Mouse (Mus musculus) hematopoietic stem cell, adult 5-6 weeks (primary cell): Measurements from ENCODE around the gene Zfp160. TPM values are rescaled to one million over a fixed set of nuclear protein-coding genes. Genes with fewer than 3 reads are reported as not detected.
"Not testable (repeated sequence)": the region's sequence is repeated elsewhere in the genome, so short reads cannot be mapped to it uniquely, and the experiment has no call there.

Experiments
- ATAC-seq, 2 experiments: fragments of 125-278 bp in 1 of 2; replicated peaks in 1 of 2; 2 replicates each; pipeline ENCODE4 v1.8.0; 2016 to 2017; ENCODE audit warnings: inconsistent platforms in 2 of 2, mild to moderate bottlenecking in 2 of 2, moderate number of reproducible peaks in 2 of 2, low read depth in 1 of 2, moderate TSS enrichment in 1 of 2; ENCODE audit not compliant: low FRiP score in 2 of 2, poor library complexity in 2 of 2, severe bottlenecking in 2 of 2, insufficient read depth in 1 of 2, low TSS enrichment in 1 of 2
- total RNA-seq: library from RNA; stranded (forward); fragments of 172-1452, 232-1000 nt; gene quantifications from 2 replicates; pipeline ENCODE4 v1.2.3, GENCODE M21; 2017

Gene Zfp160
- total RNA-seq, result 14.4 and 34.7 TPM in 2 replicates

DNA sequence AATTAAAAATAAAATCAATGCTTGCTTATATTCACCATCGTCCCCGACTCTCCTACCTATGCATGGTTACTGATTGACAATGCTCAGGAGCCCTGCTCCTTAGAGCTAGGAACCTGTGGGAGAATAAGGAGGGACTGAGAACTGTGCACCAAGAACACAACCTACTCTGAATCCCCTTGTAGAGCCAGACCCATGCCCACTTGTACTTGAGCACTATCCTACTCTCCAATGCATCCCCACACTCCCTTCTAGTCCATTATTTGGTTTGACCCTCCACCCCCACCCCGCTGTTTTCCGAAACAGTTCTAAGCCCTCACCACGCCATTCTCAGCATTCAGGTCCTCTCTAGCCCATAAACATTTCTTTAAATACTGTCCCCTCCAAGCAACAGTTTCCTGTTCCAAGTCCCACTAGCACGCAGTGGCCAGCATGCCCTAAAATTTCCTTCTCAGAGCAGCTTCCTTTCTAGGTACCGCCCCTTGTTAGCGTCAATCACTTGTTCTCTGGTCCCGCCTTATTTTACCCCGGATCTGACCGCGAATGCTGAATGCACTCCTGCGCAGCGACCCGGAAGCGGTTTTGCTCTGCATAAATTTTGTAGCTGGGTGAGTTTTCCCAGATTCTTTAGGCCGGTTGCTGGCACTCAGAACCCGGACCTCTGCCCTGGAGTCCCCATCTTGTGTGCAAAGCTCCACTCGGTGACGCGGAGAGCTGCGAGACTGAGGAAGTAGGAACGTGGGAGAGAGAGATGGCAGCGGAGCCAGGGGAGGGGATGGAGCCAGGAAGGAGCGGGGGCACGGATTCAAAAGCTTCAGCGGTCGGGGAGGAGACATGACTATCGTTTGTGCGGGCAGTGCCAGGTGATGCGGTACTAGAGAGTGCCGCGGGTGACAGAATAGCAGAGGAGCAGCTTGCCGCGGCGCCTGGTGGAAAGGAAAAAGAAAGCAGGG lies at the start of gene Zfp160:
TSS of gene Zfp160 (plus strand) at position 522 of the 950 bp plus-strand sequence.
- ATAC-seq, result peak; percentile 97 to 98

DNA sequence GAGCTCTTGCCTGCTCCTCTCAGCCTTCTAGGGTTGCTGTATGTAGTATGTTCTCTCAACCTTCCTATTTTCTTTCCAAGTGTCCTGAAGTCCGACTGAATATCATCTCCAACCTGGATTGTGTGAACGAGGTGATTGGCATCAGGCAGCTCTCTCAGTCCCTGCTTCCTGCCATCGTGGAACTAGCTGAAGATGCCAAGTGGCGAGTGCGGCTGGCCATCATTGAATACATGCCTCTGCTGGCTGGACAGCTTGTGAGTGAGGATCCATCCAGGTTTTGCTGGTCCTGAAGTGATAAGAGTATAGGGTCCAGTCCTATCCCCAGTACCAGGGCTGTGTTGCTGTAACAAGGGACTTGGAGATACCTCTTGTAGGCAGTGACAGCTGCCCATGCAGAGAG lies 48.3 kb upstream of the Zfp160 start:
- ATAC-seq, result no peak

GRCm38 (mm10) chr17:20965421-20965820 lies 43.3 kb upstream of the Zfp160 start:
- ATAC-seq, result no peak

DNA sequence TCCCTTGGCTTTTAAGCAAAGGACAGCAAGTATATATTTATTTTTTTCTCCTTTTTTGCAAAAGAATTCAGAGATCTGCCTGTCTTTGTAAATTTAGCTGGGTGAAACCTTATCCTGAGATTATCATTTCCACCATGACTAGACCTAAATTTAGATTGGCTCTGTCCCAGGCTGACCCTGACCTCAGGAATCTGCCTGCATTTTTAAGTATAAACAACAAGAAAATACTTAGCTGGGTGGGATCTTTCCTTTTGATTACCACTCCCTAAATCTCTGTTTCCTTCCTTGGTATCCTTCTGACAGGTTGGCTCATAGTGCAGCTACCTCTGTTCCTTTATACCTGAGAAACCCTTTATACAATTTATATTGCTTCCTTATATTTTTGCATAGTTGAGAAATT lies 42.0 kb upstream of the Zfp160 start:
- ATAC-seq, result no peak

GRCm38 (mm10) chr17:20993716-20994115 lies 15.0 kb upstream of the Zfp160 start:
- ATAC-seq, result no peak

DNA sequence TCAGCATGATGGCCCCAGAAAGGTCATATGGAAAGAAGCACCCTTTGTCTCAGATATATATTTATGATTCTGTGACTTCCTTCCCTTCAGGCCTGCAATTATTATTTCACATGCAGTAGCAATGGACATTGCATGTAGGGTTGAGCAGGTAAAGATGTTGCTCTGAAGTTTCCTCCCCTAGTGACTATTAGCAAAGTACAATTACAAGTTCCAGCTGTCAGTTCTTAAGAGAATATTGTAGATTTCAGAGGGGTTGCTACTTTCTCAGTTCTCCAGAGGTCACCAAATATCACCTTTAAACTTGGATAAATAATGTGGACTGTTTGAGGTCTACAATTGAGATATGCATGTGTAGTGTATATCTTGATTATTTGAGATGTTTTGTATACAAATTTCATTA lies 12.3 kb upstream of the Zfp160 start, which contains the start of gene Vmn1r233:
TSS of gene Vmn1r233 (minus strand) at position 101 of the 400 bp plus-strand sequence.
- ATAC-seq, result no peak

GRCm38 (mm10) chr17:21009726-21010125 lies 1.0 kb downstream of the Zfp160 start:
- ATAC-seq, result no peak

GRCm38 (mm10) chr17:21018410-21019080 lies 9.8 kb downstream of the Zfp160 start:
- ATAC-seq, result no peak

GRCm38 (mm10) chr17:21048020-21048419 lies 39.3 kb downstream of the Zfp160 start:
- ATAC-seq, result not testable (repeated sequence)

- ATAC-seq, result no peak
These were observed 42.2 kb downstream of the Zfp160 start for GRCm38 (mm10) chr17:21050901-21051300.

DNA sequence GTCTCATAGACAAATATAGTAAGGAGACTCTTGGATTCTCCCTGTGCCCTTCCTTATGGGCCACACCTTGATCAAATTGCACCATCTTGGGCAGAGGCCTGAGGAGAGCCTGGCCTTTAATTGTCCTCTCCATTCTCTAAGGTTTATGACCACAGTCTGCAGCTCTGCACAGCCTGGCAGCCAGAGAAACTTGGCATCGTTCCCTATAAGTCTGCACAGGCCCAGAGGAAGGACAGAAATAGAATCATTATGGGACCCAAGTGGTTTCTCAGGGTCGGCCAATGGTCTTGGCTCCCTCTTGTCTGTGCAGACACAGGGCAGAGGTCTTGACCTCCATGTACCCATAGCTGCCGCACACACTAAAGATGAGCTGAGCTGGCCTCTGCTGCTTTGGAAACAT lies 42.6 kb downstream of the Zfp160 start:
- not testable (repeated sequence) for ATAC-seq

DNA sequence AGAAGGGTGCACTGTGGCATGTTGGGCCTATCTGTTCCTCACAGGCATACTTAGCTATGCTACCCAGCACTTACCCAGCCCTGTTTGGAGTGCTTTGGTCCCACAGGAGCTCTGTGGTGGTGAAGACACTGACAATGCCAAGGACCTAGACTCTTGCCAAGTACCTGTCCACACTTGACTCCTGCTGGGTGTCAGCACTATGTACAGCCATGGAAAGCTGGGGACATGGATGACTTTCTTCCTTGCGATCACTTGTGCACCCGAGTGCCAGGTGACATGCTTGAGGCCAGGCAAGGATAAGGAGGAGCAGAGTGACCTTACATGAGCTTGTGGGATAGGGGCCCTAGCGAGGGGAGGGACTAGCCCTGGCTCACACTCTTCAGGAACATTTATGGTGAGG lies 43.2 kb downstream of the Zfp160 start:
- not testable (repeated sequence) for ATAC-seq

GRCm38 (mm10) chr17:21053267-21053666 lies 44.6 kb downstream of the Zfp160 start:
- ATAC-seq, result no peak

DNA sequence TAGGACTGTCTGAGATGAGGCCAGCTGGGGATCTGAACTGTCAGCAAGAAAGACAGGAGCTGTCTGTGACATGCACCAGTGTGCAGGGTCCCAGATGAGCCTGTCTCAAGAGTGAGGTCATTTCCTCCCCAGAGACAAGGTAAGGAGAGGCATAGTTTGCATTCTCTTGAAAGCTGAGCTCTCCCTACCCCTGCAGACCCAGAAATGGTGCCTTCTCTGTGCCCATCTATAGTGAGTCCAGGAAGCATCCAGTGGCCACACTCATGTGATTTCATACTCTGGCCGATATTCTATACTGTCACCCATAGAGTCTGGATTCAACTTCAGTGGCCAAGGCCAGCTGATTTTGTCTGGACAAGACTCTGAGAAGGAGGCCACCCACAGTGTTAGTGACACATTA lies 46.4 kb downstream of the Zfp160 start:
- ATAC-seq, result not testable (repeated sequence)

DNA sequence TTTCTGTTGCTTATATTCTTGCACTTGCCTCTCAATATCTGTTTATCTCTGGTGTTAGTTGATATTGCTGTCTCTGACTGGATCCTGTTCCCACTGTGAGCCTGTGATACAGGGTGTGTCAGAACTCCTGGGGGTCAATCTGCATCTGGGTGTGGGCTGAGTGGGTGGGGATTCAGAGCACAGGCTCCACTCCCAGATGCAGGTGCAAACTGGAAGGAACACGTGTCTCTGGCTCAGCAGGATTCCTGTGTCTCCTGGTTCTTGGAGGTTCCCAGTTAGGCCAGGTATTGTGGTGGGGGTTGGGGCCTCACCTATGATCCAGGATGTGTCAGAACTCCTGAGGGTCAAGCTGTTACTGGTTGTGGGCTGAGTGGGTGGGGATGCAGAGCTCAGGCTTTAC lies 56.8 kb downstream of the Zfp160 start:
- ATAC-seq, result no peak

DNA sequence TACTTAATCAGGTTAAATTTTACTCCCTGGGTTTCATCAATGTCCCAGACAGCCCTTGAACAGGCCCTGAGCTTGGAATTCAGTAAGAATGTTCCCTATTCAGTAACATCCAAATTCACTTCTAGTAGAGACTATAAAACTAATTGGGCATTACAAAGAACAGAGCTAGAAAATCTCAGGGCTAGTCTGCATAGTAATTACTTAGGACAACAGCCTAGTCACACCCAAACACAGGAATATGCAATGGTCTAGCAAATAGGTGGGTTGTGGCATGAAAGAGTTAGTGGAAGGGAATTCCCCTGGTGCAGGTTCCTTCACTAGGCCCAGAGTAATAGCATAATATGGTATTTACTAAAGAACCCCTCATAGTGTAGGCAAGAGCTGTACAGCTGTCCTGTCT lies 58.3 kb downstream of the Zfp160 start:
- ATAC-seq, result no peak

DNA sequence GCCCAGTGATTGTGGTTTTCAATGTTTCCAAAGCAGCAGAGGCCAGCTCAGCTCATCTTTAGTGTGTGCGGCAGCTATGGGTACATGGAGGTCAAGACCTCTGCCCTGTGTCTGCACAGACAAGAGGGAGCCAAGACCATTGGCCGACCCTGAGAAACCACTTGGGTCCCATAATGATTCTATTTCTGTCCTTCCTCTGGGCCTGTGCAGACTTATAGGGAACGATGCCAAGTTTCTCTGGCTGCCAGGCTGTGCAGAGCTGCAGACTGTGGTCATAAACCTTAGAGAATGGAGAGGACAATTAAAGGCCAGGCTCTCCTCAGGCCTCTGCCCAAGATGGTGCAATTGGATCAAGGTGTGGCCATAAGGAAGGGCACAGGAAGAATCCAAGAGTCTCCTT lies 60.7 kb downstream of the Zfp160 start:
- not testable (repeated sequence) for ATAC-seq

- ATAC-seq, result not testable (repeated sequence)
These were observed 62.3 kb downstream of the Zfp160 start for GRCm38 (mm10) chr17:21070971-21071370.
